Mouse (Mus musculus) embryonic facial prominence, embryonic 10.5 days (tissue): ENCODE measurements around the gene Dip2b. TPM values are rescaled to one million over a fixed set of nuclear protein-coding genes. Genes with fewer than 3 reads are reported as not detected.
A peak's percentile ranks its signal among the peaks of the same experiment; 100 is the strongest.

Experiments used
- DNase-seq: peaks from one replicate; pipeline ENCODE4 v3.0.0-alpha.2; 2017; ENCODE audit warnings: low spot score
- H3K27ac ChIP-seq: fragments of 300-500 bp; sonication (generic); replicated peaks from 2 replicates; pipeline ENCODE4 v1.5.1; 2016; ENCODE audit warnings: mild to moderate bottlenecking
- H3K27me3 ChIP-seq: fragments of 300-500 bp; sonication (generic); replicated peaks from 2 replicates; pipeline ENCODE4 v1.6.1; 2016; ENCODE audit warnings: low read depth, mild to moderate bottlenecking; ENCODE audit not compliant: poor library complexity, severe bottlenecking
- H3K36me3 ChIP-seq: fragments of 300-500 bp; sonication (generic); replicated peaks from 2 replicates; pipeline ENCODE4 v1.6.1; 2016; ENCODE audit warnings: mild to moderate bottlenecking, moderate library complexity
- H3K4me1 ChIP-seq: fragments of 300-500 bp; sonication (generic); 2 replicates; pipeline ENCODE4 v1.6.1; 2016
- H3K4me3 ChIP-seq: fragments of 300-500 bp; sonication (generic); 2 replicates; pipeline ENCODE4 v1.5.1; 2016; ENCODE audit warnings: mild to moderate bottlenecking, moderate library complexity
- H3K9me3 ChIP-seq: fragments of 300-500 bp; sonication (generic); 2 replicates; pipeline ENCODE4 v1.6.1; 2016; ENCODE audit warnings: mild to moderate bottlenecking
- WGBS: fragments of 180-500 bp; shearing (Covaris S2); methylation state at CpG from one replicate; pipeline ENCODE4 v1.1.7; 2016; 5-methylcytosine and 5-hydroxymethylcytosine counted together
- polyA plus RNA-seq: library from polyadenylated mRNA; unstranded; fragments of >200 nt; fragmentation: Nextera tagmentation; extraction: Ambion mirVana; gene quantifications from 2 replicates; pipeline ENCODE4 v1.2.1, GENCODE M21; 2016

Dip2b gene
- polyA plus RNA-seq, 1 experiment from 2014 or later = 16.2 TPM

- Histone ChIP-seq H3K4me1 (no peaks in the 10 kb centered on the region), H3K9me3 (no peaks in the 10 kb centered on the region), H3K27me3 (no peaks in the 10 kb centered on the region), H3K4me3 (no peak overlapping the region), H3K27ac (no peak overlapping the region), H3K36me3 (peaks cover 97% of the 10 kb centered on the region)
- no peak for DNase-seq
- 87% methylated on average over 3 of the region's 3 CpGs for WGBS
Measured at GRCm38 (mm10) chr15:100201806-100202205, 163.3 kb downstream of the Dip2b start.

DNA sequence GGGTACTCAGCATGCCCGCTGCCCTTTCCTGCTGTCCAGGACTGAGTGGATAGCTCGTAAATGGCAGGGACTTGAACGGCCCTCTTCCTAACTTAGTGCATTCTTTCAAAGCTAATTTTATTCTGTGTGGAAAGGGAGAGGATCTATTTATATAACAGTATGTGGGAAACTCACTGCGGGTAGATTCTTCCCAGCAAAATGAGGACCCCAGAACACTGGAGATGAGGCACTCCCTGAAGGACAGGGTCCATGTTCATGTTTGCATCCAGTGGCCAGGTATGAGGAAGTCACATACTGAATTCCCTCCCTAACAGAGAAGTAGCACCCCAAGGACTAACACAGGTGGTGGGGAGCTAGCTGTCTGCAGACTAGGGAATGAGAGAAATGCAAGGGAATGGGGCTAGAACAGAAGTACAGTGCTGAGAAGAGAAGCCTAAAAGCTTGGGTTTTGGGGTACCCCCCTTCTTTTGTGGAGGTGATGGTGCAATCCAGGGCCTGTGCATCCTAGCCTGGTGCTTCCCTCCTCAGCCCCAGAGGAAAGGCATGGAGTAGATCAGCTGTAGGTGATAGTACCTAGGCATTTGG is 164.1 kb downstream of the Dip2b start:
- no peak for DNase-seq
- no peaks in the 10 kb centered on the region for H3K4me1 ChIP-seq
- WGBS = 93% methylated on average over 4 of the region's 4 CpGs
- H3K9me3 ChIP-seq = no peaks in the 10 kb centered on the region
- H3K27me3 ChIP-seq = no peaks in the 10 kb centered on the region
- H3K4me3 ChIP-seq = no peak overlapping the region
- peaks cover 97% of the 10 kb centered on the region for H3K36me3 ChIP-seq
- H3K27ac ChIP-seq = no peak overlapping the region

- Histone ChIP-seq H3K27ac (no peak overlapping the region), H3K4me3 (no peak overlapping the region), H3K4me1 (no peaks in the 10 kb centered on the region), H3K27me3 (no peaks in the 10 kb centered on the region), H3K36me3 (peaks cover 95% of the 10 kb centered on the region), H3K9me3 (no peaks in the 10 kb centered on the region)
- WGBS = 95% methylated on average over 1 of the region's 1 CpGs
- no peak for DNase-seq
Measured at GRCm38 (mm10) chr15:100204574-100204973, 166.1 kb downstream of the Dip2b start.

- 92% methylated on average over 3 of the region's 3 CpGs for WGBS
- no peak overlapping the region for H3K27ac ChIP-seq
- peaks cover 98% of the 10 kb centered on the region for H3K36me3 ChIP-seq
Measured at GRCm38 (mm10) chr15:100210013-100210412, 171.5 kb downstream of the Dip2b start.

DNA sequence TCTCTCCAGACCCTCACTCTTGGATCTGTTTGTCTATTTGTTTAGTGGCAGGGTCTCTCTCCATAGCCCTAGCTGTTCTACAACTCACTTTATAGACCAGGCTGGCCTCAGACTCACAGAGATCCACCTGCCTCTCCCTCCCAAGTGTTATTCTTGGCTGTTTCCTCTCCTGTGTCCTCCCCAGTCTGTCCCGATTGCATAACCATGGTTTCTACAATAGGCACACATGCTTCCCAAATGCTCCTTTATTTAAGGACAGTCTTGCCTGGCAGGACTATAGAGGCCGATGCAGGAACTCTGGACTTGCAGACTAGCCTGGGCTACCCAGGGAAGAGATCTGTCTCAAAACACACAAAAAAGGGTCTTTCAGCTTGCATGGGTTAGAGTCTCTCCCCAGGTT is 174.9 kb downstream of the Dip2b start:
- Histone ChIP-seq H3K4me3 (no peak overlapping the region), H3K9me3 (no peaks in the 10 kb centered on the region), H3K36me3 (peaks cover 96% of the 10 kb centered on the region), H3K27me3 (no peaks in the 10 kb centered on the region), H3K27ac (no peak overlapping the region), H3K4me1 (no peaks in the 10 kb centered on the region)
- no peak for DNase-seq
- WGBS = 92% methylated on average over 2 of the region's 2 CpGs

More at GRCm38 (mm10) chr15:100210013-100210412, 171.5 kb downstream of the Dip2b start:
- no peaks in the 10 kb centered on the region for H3K27me3 ChIP-seq
- no peak for DNase-seq
- no peaks in the 10 kb centered on the region for H3K9me3 ChIP-seq
- H3K4me1 ChIP-seq = no peaks in the 10 kb centered on the region
- H3K4me3 ChIP-seq = no peak overlapping the region

DNA sequence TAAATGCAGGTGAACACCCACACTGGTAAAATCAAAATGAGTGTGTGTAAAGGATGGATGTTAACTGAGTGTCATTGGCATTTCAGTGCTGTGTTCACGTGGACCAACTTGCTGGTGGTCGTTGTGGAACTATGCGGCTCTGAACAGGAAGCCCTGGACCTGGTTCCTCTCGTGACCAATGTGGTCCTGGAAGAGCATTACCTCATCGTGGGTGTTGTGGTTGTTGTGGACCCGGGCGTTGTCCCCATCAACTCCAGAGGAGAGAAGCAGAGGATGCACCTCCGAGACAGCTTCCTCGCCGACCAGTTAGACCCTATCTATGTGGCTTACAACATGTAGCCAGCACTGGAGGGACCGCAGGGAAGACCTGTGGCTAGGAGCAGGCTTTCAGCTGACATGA is 176.6 kb downstream of the Dip2b start:
- Histone ChIP-seq H3K27me3 (no peaks in the 10 kb centered on the region), H3K9me3 (no peaks in the 10 kb centered on the region), H3K36me3 (peaks cover 85% of the 10 kb centered on the region), H3K4me1 (peaks cover 2% of the 10 kb centered on the region; the same call in 1 of the 2 replicates), H3K4me3 (no peak overlapping the region), H3K27ac (no peak overlapping the region)
- WGBS = 95% methylated on average over 11 of the region's 11 CpGs
- no peak for DNase-seq

- 94% methylated on average over 9 of the region's 9 CpGs for WGBS
- peaks cover 74% of the 10 kb centered on the region for H3K36me3 ChIP-seq
Measured at GRCm38 (mm10) chr15:100216173-100216572, 177.7 kb downstream of the Dip2b start.

DNA sequence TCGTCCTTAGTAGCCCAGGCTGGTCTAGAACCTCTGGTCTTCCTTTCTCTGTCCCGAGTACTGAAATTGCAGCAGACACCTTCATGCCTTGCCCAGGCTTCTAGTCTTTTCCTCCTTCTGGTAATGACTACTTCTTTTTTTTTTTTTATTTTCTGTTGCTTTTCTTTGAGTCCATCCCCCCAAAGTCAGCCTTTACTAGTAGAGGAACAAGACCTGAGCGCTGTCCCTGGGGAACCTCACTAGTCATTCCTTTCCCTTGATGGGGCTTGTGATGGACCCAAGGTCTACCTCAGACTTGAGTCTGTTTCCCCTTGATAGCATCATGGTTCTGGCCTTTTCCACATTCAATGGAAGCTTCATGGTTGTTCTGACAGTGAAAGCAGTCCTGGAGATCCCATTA is 179.6 kb downstream of the Dip2b start:
- WGBS = 92% methylated on average over 3 of the region's 3 CpGs
- H3K36me3 ChIP-seq = peaks cover 64% of the 10 kb centered on the region

More at GRCm38 (mm10) chr15:100216173-100216572, 177.7 kb downstream of the Dip2b start:
- H3K27me3 ChIP-seq = no peaks in the 10 kb centered on the region
- peaks cover 3% of the 10 kb centered on the region; the same call in 1 of the 2 replicates for H3K4me1 ChIP-seq
- no peaks in the 10 kb centered on the region for H3K9me3 ChIP-seq
- no peak overlapping the region for H3K27ac ChIP-seq
- H3K4me3 ChIP-seq = no peak overlapping the region
- DNase-seq = no peak

DNA sequence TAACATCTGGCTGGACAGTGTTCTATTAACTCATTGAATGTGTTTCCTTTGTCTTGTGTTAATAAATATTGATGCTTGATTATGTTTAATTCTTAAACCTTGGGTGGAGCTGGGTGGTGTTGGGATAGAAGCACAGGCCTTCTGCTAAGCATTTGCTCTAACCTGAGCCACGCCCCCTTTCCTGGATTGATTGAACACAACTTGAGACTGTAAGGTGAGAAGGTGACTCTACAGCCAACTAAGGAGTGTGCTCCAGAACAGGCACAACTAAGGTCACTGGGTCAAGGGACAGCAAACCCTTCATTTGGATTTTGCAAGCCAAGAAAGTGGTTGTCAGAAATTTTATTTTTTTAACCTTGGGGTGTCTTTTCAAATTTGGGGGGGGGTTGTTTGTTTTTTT is 180.9 kb downstream of the Dip2b start:
- peak; percentile 16 for DNase-seq
- H3K27ac ChIP-seq = no peak overlapping the region
- peaks cover 64% of the 10 kb centered on the region for H3K36me3 ChIP-seq
- H3K9me3 ChIP-seq = peaks cover 16% of the 10 kb centered on the region; the same call in 1 of the 2 replicates
- H3K4me1 ChIP-seq = peaks cover 3% of the 10 kb centered on the region; the same call in 1 of the 2 replicates
- WGBS = 81% methylated on average over 1 of the region's 1 CpGs
- no peak overlapping the region for H3K4me3 ChIP-seq
- H3K27me3 ChIP-seq = no peaks in the 10 kb centered on the region

More for the DNA sequence above, 179.6 kb downstream of the Dip2b start:
- DNase-seq = no peak
- Histone ChIP-seq H3K27me3 (no peaks in the 10 kb centered on the region), H3K4me3 (no peak overlapping the region), H3K4me1 (peaks cover 3% of the 10 kb centered on the region; the same call in 1 of the 2 replicates), H3K9me3 (peaks cover 12% of the 10 kb centered on the region; the same call in 1 of the 2 replicates), H3K27ac (no peak overlapping the region)

DNA sequence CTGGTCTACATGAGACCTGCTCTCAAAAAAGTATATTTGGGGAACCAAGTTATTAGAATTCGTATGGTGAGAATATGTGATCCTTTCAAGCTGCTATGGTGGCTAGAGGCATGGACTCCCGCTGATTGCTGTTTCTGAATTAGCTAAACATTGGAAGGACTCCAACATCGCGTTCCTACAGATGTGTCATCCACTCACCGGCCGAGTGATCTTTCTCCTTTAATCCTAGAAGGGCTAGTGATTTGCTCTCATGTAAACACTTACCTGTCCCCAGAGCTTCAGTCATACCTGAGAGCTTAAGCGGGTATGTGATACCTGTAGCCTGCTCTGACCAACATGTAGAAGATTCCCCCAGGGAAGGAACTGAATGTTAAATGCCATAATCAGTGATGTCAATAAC is 182.5 kb downstream of the Dip2b start:
- Histone ChIP-seq H3K27ac (no peak overlapping the region), H3K9me3 (peaks cover 16% of the 10 kb centered on the region; the same call in 1 of the 2 replicates), H3K4me3 (no peak overlapping the region), H3K36me3 (peaks cover 60% of the 10 kb centered on the region), H3K4me1 (peaks cover 3% of the 10 kb centered on the region; the same call in 1 of the 2 replicates), H3K27me3 (no peaks in the 10 kb centered on the region)
- DNase-seq = no peak
- WGBS = 91% methylated on average over 7 of the region's 7 CpGs

DNA sequence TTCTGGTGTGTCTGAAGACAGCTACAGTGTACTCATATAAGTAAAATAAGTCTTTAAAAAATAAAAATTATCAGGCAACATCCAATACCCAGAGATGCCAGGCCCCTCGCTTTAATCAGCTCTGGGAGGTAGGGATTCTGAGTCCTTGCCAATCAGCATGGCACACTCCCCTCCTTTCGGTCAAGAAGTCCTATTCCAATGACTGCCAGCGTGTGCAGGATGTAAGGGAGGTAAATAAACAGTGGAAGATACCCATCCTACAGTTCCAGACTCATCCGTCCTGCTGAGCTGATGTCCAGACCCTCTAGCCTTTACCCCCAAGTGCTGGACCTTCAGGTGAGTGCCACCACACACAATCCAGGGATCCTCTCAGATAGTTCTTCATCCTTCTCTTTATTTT is 186.9 kb downstream of the Dip2b start:
- DNase-seq = no peak
- H3K4me3 ChIP-seq = no peak overlapping the region
- 96% methylated on average over 4 of the region's 4 CpGs for WGBS

GRCm38 (mm10) chr15:100225891-100226290 is 187.4 kb downstream of the Dip2b start:
- peaks cover 21% of the 10 kb centered on the region for H3K4me1 ChIP-seq
- no peak overlapping the region for H3K27ac ChIP-seq
- no peak for DNase-seq
- H3K36me3 ChIP-seq = peaks cover 37% of the 10 kb centered on the region
- no peaks in the 10 kb centered on the region for H3K27me3 ChIP-seq
- 100% methylated on average over 1 of the region's 1 CpGs for WGBS
- H3K4me3 ChIP-seq = no peak overlapping the region
- peaks cover 16% of the 10 kb centered on the region; the same call in 1 of the 2 replicates for H3K9me3 ChIP-seq

More for the DNA sequence above, 186.9 kb downstream of the Dip2b start:
- H3K4me1 ChIP-seq = peaks cover 21% of the 10 kb centered on the region
- H3K36me3 ChIP-seq = peaks cover 37% of the 10 kb centered on the region
- H3K27me3 ChIP-seq = no peaks in the 10 kb centered on the region
- no peak overlapping the region for H3K27ac ChIP-seq
- peaks cover 16% of the 10 kb centered on the region; the same call in 1 of the 2 replicates for H3K9me3 ChIP-seq

DNA sequence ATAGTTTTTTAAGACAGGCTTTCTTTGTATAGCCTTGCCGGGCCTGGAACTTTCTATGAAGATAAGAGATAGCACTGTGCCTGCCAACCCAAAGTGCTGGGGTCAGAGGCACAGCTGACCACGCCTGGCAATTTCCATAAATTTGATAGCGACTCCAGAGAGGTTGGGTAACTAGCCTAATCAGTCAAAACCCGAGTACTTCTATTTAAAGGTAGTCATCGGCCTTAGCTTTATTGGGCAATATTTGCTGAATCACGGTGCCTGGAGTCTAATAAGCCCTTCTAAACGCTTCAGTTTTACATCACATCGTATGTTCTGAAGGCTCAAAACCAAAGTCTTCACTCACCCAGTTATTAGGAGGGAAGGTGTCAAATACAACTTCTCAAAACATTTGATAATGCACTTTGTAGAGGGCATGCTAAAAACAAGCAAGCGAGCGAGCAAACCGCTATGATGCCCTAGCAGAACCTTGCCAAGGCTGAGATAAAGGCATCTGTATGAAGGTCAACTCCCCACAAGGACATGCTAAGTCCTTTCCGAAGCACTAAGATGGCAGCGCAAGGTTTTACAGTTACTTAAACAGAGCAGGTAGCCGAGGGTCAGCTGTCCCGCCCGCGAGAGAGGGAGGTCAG is 188.7 kb downstream of the Dip2b start:
- DNase-seq = peak; percentile 30
- WGBS = 9% methylated on average over 17 of the region's 17 CpGs
- H3K4me1 ChIP-seq = peaks cover 21% of the 10 kb centered on the region

More for the DNA sequence above, 188.7 kb downstream of the Dip2b start:
- Histone ChIP-seq H3K4me3 (peak overlapping the region; percentile 91), H3K36me3 (peaks cover 44% of the 10 kb centered on the region), H3K27ac (peak overlapping the region; percentile 100), H3K27me3 (no peaks in the 10 kb centered on the region), H3K9me3 (peaks cover 13% of the 10 kb centered on the region; the same call in 1 of the 2 replicates)
